Mouse (Mus musculus): ENCODE measurements around the gene Pheta2. TPM values are rescaled to one million over a fixed set of nuclear protein-coding genes. Genes with fewer than 3 reads are reported as not detected.

Gene Pheta2
- polyA plus RNA-seq, 2 experiments, result 11.9 to 12.8 TPM

DNA sequence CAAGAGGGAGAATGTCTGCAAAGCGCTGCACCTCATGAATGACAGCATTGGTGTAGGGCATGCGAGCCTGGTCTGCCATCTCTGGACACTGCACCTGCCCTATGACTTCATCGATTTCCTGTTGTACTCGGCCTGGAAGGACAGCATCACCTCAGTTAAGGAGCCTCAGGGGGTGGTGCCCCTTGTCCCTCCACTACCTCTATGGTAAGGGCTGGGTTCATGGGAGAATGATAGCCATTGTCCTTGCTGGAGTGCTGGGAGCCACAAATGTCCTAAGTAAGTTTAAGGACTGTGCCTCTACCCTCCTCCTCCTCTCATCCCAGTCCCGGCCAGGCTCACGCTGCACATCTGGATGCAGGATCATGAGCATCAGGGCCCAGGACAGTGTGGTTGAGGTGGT lies 33.7 kb downstream of the Pheta2 start:
- DNase-seq (ENCODE audit: low spot score) (no peak), ATAC-seq (ENCODE audit: low FRiP score, low read depth) (no peak)
- WGBS, result 91% methylated on average over 6 of the region's 6 CpGs
- Histone ChIP-seq H3K9ac (ENCODE audit: low read depth, low read length, severe bottlenecking) (no peak overlapping the region), H3K4me2 (replicated peaks; ENCODE audit: low read depth, low read length, severe bottlenecking) (no peak overlapping the region), H3K9me3 (ENCODE audit: control insufficient read depth, low read length) (no peaks in the 10 kb centered on the region), H3K4me3 (replicated peaks; ENCODE audit: low read length) (no peak overlapping the region), H3K36me3 (ENCODE audit: control insufficient read depth, insufficient read depth, low read length) (no peaks in the 10 kb centered on the region), H3K27me3 (ENCODE audit: control insufficient read depth, insufficient read depth, low read length) (no peaks in the 10 kb centered on the region), H3K27ac (replicated peaks; ENCODE audit: low read depth, low read length) (no peak overlapping the region), H3K4me1 (ENCODE audit: control insufficient read depth, insufficient read depth, low read length) (0 out of 2 replicates have a peak, but pooled peaks cover 3% of the 10 kb centered on the region)
- no peak for TF ChIP-seq POLR2A (IDR thresholded peaks at IDR 0.05; ENCODE audit: borderline replicate concordance, extremely low read depth, insufficient read depth, insufficient read length)

DNA sequence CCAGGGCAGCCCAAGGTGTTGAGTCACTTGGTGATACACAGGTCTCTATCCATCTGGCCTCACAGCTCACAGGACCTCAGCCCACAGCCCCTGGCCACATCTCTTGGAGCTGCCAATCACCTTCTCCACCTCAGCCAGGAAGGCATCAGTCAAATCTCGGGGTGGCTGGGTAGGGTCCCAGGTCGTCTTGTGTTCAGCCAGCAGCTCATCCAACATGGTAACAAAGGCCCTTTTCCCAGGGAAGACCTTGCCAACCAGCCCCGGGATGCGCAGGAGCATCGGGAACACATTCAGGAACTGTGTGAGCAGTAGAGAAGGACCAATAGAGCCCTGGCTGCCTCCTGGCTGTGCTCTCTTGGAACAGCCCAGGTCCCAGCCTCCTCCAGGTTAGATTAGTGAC lies 34.2 kb downstream of the Pheta2 start:
- Histone ChIP-seq H3K4me1 (ENCODE audit: control insufficient read depth, insufficient read depth, low read length) (0 out of 2 replicates have a peak, but pooled peaks cover 3% of the 10 kb centered on the region), H3K9ac (ENCODE audit: low read depth, low read length, severe bottlenecking) (no peak overlapping the region), H3K9me3 (ENCODE audit: control insufficient read depth, low read length) (no peaks in the 10 kb centered on the region), H3K27me3 (ENCODE audit: control insufficient read depth, insufficient read depth, low read length) (no peaks in the 10 kb centered on the region), H3K27ac (replicated peaks; ENCODE audit: low read depth, low read length) (no peak overlapping the region), H3K4me2 (replicated peaks; ENCODE audit: low read depth, low read length, severe bottlenecking) (no peak overlapping the region), H3K36me3 (ENCODE audit: control insufficient read depth, insufficient read depth, low read length) (no peaks in the 10 kb centered on the region), H3K4me3 (replicated peaks; ENCODE audit: low read length) (no peak overlapping the region)
- TF ChIP-seq POLR2A (IDR thresholded peaks at IDR 0.05; ENCODE audit: borderline replicate concordance, extremely low read depth, insufficient read depth, insufficient read length), result no peak
- no peak for DNase-seq (ENCODE audit: low spot score)
- no peak for ATAC-seq (ENCODE audit: low FRiP score, low read depth)
- 92% methylated on average over 5 of the region's 5 CpGs for WGBS

- Histone ChIP-seq H3K9me3 (ENCODE audit: control insufficient read depth, low read length) (no peaks in the 10 kb centered on the region), H3K27ac (replicated peaks; ENCODE audit: low read depth, low read length) (no peak overlapping the region), H3K4me2 (replicated peaks; ENCODE audit: low read depth, low read length, severe bottlenecking) (no peak overlapping the region), H3K4me3 (replicated peaks; ENCODE audit: low read length) (no peak overlapping the region), H3K27me3 (ENCODE audit: control insufficient read depth, insufficient read depth, low read length) (no peaks in the 10 kb centered on the region), H3K4me1 (ENCODE audit: control insufficient read depth, insufficient read depth, low read length) (peaks cover 4% of the 10 kb centered on the region; the same call in 1 of the 2 replicates), H3K9ac (ENCODE audit: low read depth, low read length, severe bottlenecking) (no peak overlapping the region), H3K36me3 (ENCODE audit: control insufficient read depth, insufficient read depth, low read length) (no peaks in the 10 kb centered on the region)
- DNase-seq (ENCODE audit: low spot score) (no peak), ATAC-seq (ENCODE audit: low FRiP score, low read depth) (no peak)
- WGBS, result 75% methylated on average over 5 of the region's 5 CpGs
- TF ChIP-seq POLR2A (IDR thresholded peaks at IDR 0.05; ENCODE audit: borderline replicate concordance, extremely low read depth, insufficient read depth, insufficient read length), result no peak
These were observed 35.7 kb downstream of the Pheta2 start for GRCm38 (mm10) chr15:82374437-82374836.

GRCm38 (mm10) chr15:82375855-82376254 lies 37.1 kb downstream of the Pheta2 start:
- no peak for DNase-seq (ENCODE audit: low spot score)
- WGBS, result 89% methylated on average over 9 of the region's 9 CpGs
- ATAC-seq (ENCODE audit: low FRiP score, low read depth), result no peak

GRCm38 (mm10) chr15:82376393-82377138 lies 37.8 kb downstream of the Pheta2 start:
- Histone ChIP-seq H3K4me2 (replicated peaks; ENCODE audit: low read depth, low read length, severe bottlenecking) (no peak overlapping the region), H3K27ac (replicated peaks; ENCODE audit: low read depth, low read length) (no peak overlapping the region), H3K27me3 (ENCODE audit: control insufficient read depth, insufficient read depth, low read length) (no peaks in the 10 kb centered on the region), H3K4me3 (replicated peaks; ENCODE audit: low read length) (no peak overlapping the region), H3K4me1 (ENCODE audit: control insufficient read depth, insufficient read depth, low read length) (peaks cover 6% of the 10 kb centered on the region; the same call in 1 of the 2 replicates), H3K9ac (ENCODE audit: low read depth, low read length, severe bottlenecking) (no peak overlapping the region), H3K36me3 (ENCODE audit: control insufficient read depth, insufficient read depth, low read length) (no peaks in the 10 kb centered on the region), H3K9me3 (ENCODE audit: control insufficient read depth, low read length) (no peaks in the 10 kb centered on the region)
- peak; percentile 33 for DNase-seq (ENCODE audit: low spot score)
- no peak for TF ChIP-seq POLR2A (IDR thresholded peaks at IDR 0.05; ENCODE audit: borderline replicate concordance, extremely low read depth, insufficient read depth, insufficient read length)
- 67% methylated on average over 17 of the region's 17 CpGs for WGBS
- no peak for ATAC-seq (ENCODE audit: low FRiP score, low read depth)

More at GRCm38 (mm10) chr15:82375855-82376254, 37.1 kb downstream of the Pheta2 start:
- no peak for TF ChIP-seq POLR2A (IDR thresholded peaks at IDR 0.05; ENCODE audit: borderline replicate concordance, extremely low read depth, insufficient read depth, insufficient read length)
- Histone ChIP-seq H3K27ac (replicated peaks; ENCODE audit: low read depth, low read length) (no peak overlapping the region), H3K36me3 (ENCODE audit: control insufficient read depth, insufficient read depth, low read length) (no peaks in the 10 kb centered on the region), H3K4me2 (replicated peaks; ENCODE audit: low read depth, low read length, severe bottlenecking) (no peak overlapping the region), H3K9ac (ENCODE audit: low read depth, low read length, severe bottlenecking) (no peak overlapping the region), H3K27me3 (ENCODE audit: control insufficient read depth, insufficient read depth, low read length) (no peaks in the 10 kb centered on the region), H3K4me3 (replicated peaks; ENCODE audit: low read length) (no peak overlapping the region), H3K9me3 (ENCODE audit: control insufficient read depth, low read length) (no peaks in the 10 kb centered on the region), H3K4me1 (ENCODE audit: control insufficient read depth, insufficient read depth, low read length) (peaks cover 6% of the 10 kb centered on the region; the same call in 1 of the 2 replicates)

All from limb, embryonic 14.5 days (tissue).